Mouse (Mus musculus) v-Abl transformed pro-B cells (cell line): ENCODE measurements around the gene Slc22a3.

Experiments used
- in situ Hi-C, 2 experiments: fragments of 400-800 bp; cut with MboI; formaldehyde crosslinking; loops; one replicate each; pipeline ENCODE4 v1.15.1; 2025; ENCODE audit not compliant: unreplicated experiment in 2 of 2

Gene Slc22a3

GRCm38 (mm10) chr17:12472547-12472946 is 35.0 kb downstream of the Slc22a3 start:
- in situ Hi-C loops, result no loop called here

DNA sequence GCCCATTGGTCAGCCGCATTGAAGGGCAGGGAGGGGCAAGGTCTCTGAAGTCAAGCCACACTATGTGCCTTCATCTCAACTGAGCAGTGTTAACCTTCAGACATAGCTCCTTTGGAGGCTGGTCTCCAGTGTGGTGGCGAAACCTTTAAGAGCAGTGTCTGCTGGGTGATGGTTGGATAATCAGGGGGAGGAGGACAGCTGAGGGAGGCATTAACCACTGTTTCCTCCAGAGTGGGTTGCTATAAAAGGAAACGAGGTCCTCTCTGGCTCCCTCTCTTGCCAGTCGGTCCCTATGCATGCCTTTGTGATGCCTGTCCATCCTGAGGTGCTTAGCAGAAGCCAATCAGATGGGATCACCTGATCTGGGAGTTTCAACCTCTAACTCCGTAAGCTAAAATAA is 38.8 kb downstream of the Slc22a3 start:
- in situ Hi-C loops, result no loop called here

DNA sequence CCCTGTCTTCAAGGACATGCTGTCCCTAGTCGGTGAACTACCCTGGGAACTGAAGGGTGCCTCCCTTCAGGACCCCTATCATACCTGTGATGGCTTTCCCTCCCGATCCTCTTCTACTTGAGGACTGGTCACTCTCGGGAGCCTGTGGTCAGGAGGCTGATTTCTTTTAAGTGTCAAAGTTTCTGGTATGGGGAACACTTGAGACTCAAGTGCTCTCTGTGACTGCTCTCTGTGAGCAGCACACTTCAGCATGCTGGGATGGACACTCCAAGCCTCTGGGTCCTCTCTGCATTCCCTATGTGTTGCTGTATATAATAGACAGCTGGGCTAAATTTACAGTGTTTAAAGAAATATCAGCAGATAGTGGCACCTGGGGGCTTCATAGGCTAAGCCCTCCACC is 39.9 kb downstream of the Slc22a3 start:
- in situ Hi-C loops, result no loop called here

DNA sequence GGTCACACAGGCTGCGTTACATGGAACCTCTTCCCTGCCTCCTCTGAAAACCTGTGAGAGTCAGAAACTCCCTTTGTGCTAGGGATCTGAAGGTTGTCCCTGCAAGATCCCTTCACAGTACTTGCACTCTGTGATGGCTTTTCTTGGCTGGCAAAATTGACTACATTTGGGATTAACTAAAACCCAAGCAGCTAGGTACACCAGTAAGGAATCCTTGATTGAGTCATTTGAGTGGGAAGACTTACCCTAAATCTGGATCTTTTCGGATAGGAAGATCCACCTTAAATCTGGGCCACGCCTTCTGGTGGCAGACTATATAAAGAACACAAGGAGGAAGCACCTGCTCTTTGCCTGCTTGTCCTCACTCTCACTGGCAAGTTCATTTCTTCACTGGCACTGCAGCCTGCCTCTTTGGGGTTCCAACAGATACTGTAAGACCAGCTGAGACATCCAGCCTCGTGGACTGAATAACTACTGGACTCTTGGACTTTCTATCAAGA is 41.0 kb downstream of the Slc22a3 start:
- in situ Hi-C loops, result no loop called here

- in situ Hi-C loops, result no loop called here
These were observed 46.3 kb downstream of the Slc22a3 start for GRCm38 (mm10) chr17:12461168-12461567.

GRCm38 (mm10) chr17:12455143-12455790 is 52.2 kb downstream of the Slc22a3 start:
- in situ Hi-C loops, result no loop called here

- in situ Hi-C loops, result no loop called here
These were observed 53.8 kb downstream of the Slc22a3 start for GRCm38 (mm10) chr17:12453691-12454090.

- in situ Hi-C loops, result no loop called here
These were observed 54.5 kb downstream of the Slc22a3 start for GRCm38 (mm10) chr17:12452862-12453531.

GRCm38 (mm10) chr17:12451234-12451633 is 56.3 kb downstream of the Slc22a3 start:
- in situ Hi-C loops, result no loop called here

GRCm38 (mm10) chr17:12444561-12444960 is 62.9 kb downstream of the Slc22a3 start:
- in situ Hi-C loops, result no loop called here

- in situ Hi-C loops, result no loop called here
These were observed 69.7 kb downstream of the Slc22a3 start for GRCm38 (mm10) chr17:12437771-12438170.

GRCm38 (mm10) chr17:12431707-12432106 is 75.8 kb downstream of the Slc22a3 start:
- in situ Hi-C loops, result no loop called here

DNA sequence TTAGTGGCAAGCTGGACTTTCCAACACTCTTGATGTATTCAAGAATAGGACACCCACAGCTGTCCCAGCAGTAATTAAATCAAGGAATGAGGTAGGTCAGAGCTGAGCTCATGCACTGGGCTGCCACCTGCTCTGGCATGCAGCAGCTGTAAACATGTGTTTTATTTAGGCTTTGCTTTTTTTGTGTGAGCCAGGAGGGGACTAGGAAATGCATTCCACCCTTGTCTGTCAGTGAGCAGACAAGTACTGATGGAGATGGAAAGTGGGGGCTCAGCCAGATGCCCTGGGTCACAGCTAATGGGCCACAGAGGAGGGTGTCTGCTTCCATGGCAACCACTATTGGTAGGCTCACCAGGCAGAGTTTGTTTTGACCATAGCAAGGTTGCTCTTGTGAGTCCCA is 79.1 kb downstream of the Slc22a3 start:
- in situ Hi-C loops, result no loop called here

DNA sequence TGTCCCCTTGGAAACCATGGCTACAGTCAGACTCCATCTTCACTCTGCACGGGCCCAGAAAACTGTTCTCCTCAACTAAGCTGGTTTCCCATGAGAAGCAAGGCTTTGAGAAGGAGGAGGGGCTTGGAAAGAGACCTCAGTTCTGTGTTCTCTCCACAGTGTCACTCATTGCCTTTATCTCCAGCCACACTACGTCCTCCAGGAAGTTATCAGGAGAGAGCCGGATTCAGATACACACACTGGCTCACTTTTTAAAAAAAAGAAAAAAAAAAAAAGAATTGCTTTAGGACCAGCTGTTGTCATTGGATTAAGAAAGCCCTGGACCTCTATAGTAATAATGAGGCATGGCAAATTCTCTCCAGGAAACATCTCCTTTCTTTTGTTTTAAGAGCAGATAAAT is 80.3 kb downstream of the Slc22a3 start:
- in situ Hi-C loops, result no loop called here

- in situ Hi-C loops, result loop anchor here (25.0 kb wide), 2 partner anchors 240 to 590 kb away; partner anchors contain the start of gene Sod2 (in 1 of the 2)
These were observed 85.4 kb downstream of the Slc22a3 start for GRCm38 (mm10) chr17:12422143-12422542.

DNA sequence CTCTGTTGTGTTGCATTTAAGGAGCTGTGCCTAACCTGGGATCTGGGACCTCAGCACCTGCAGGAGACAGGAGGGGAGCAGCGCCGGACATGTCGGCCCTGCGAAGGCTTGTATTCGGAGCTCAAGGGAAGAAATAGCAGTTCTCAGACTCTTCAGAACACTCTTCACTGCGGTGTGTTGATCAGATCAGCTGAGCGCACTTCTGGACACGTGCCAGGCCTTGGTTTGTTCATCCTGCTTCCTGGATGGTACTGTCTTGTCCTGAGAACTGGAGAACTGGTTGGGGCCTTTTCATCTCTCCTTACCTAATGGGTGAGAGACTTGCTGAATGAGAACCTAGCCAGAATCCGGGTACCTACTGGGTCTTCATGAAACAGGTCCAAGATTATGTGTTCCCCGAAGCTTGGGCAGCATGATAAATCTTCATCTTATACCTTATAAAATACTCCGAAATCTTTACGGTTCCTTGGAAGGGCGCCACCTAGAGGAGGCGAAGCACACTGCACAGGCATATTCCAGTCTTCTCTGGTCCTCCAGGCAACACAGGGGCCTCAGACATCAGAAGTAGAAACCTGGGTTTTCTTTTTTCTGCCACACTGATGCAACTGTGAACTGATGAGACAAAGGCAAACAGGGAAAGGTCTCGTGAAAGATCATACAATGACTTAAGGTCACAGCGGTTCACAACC is 86.5 kb downstream of the Slc22a3 start:
- in situ Hi-C loops, result loop anchor here (25.0 kb wide), 2 partner anchors 241 to 591 kb away; partner anchors contain the start of gene Sod2 (in 1 of the 2)

GRCm38 (mm10) chr17:12419491-12420079 is 87.9 kb downstream of the Slc22a3 start:
- in situ Hi-C loops, result loop anchor here (5.0 to 25.0 kb wide), 4 partner anchors 235 to 593 kb away; partner anchors contain the start of gene Sod2 (in 1 of the 2)

DNA sequence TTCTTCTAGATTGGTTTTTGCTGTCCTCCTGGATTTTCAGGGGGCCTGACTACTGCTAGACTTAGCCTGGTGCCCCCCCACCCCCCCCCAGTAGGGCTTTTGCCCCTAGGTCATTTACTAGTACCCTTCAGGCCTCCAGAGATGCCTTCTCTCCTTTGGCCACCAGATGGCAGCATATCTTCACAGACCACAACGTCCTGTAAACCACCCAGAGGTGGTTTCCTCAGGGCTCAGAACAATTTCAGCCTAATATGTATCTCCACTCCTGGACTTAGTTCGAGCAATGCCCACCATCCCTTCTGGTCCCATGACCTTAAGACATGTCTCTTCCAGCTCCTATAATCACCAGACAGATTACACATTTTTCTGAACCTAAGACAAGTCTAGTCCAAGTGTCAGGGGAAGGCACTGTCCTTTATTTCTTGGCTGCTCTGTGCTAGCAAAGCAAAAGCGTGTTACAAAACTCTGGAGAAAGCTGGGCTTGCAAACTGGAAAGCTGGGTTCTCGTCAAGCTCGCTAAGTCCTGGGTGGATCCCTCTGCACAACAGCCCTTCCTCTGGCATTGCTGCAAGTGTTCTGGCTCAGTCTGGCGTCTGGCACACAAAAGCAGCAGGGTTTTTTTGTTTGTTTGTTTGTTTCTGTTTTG is 91.1 kb downstream of the Slc22a3 start:
- in situ Hi-C loops, result loop anchor here (5.0 to 25.0 kb wide), 4 partner anchors 238 to 596 kb away; partner anchors contain the start of gene Sod2 (in 1 of the 2)

DNA sequence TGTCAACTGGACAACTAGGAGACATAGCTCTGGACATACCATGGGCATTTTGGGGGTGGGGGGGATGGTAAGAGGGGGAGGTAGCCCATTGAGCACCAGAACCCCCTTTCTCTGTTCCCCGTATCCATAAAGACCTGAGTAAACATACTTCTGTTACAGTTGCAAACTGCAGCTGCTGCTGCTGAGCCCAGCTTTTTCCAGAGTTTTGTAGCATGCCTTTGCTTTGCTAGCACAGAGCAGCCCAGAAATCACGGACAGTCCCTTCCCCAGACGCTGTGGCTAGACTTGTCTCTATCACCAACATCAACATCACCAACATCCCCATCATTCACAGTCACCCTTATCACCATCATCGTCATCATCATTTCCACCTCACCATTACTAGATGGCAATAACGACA is 91.8 kb downstream of the Slc22a3 start:
- in situ Hi-C loops, result loop anchor here (5.0 to 25.0 kb wide), 4 partner anchors 239 to 597 kb away; partner anchors contain the start of gene Sod2 (in 1 of the 2)
